Mouse (Mus musculus): Measurements from ENCODE around the gene Ncapd2. TPM values are rescaled to one million over a fixed set of nuclear protein-coding genes. Genes with fewer than 3 reads are reported as not detected.
A peak's percentile ranks its signal among the peaks of the same experiment; 100 is the strongest.

Ncapd2 gene
- total and polyA plus RNA-seq, 2 experiments from 2014 or later = 24.5 to 85.4 TPM

DNA sequence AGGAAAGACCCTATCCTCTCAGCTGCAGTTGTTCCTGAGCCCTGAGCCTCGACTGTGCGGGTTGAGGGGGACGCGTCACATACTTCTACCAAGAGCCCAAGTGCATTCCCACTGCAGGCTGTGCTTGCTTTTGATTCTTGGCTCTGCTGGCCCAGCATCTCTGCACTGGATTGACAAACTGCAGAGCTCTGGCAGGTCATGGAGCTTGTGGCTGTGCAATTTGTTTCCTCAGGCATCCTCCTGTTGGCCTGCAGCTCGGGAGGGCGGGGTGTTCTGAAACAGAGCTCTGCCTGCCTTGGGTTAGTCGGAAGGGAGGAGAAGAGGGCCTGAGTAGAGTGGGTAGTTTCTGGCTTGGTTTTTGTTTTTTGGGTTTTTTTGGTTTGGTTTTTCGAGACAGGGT is 49.1 kb downstream of the Ncapd2 start:
- Histone ChIP-seq H3K4me3 (ENCODE audit: low read depth, low read length) (no peak overlapping the region), H3K9me3 (replicated peaks; ENCODE audit: control insufficient read depth, low read length) (no peaks in the 10 kb centered on the region), H3K4me1 (ENCODE audit: control insufficient read depth, insufficient read depth) (peaks cover 18% of the 10 kb centered on the region), H3K36me3 (replicated peaks; ENCODE audit: control insufficient read depth, insufficient read depth, low read length) (peaks cover 51% of the 10 kb centered on the region), H3K27me3 (ENCODE audit: control insufficient read depth, insufficient read depth, low read length) (no peaks in the 10 kb centered on the region), H3K27ac (ENCODE audit: low read depth) (no peak overlapping the region), H3K9ac (replicated peaks; ENCODE audit: low read depth, low read length) (no peak overlapping the region), H3K4me2 (ENCODE audit: low read depth, low read length) (no peak overlapping the region)
- ATAC-seq (ENCODE audit: insufficient read depth, low read depth) (no peak), DNase-seq (ENCODE audit: low spot score) (no peak)
- TF ChIP-seq CTCF (IDR thresholded peaks at IDR 0.05; ENCODE audit: low read depth) (no peak), EP300 (IDR thresholded peaks at IDR 0.05; ENCODE audit: low read depth) (no peak)
- 88% methylated on average over 8 of the region's 8 CpGs for WGBS

DNA sequence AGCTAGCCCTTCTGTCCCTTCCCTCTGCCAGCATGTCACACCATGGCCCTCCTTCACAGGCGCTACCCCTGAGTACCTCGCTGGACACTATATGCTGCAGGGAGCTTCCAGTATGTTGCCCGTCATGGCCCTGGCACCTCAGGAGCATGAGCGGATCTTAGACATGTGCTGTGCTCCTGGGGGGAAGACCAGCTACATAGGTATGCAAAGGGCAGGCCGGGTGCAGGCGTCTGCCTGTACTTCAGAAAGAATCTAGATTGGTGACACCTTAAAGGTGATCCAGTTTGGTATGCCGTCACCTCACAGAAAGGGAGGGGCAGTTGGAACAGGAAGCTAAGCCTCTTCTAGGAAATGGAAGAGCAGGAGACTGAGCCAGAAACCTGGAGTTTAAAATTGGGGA is 51.8 kb downstream of the Ncapd2 start:
- no peak for TF ChIP-seq EP300 (IDR thresholded peaks at IDR 0.05; ENCODE audit: low read depth)
- no peak for TF ChIP-seq CTCF (IDR thresholded peaks at IDR 0.05; ENCODE audit: low read depth)
- no peaks in the 10 kb centered on the region for H3K9me3 ChIP-seq (replicated peaks; ENCODE audit: control insufficient read depth, low read length)
- no peaks in the 10 kb centered on the region for H3K27me3 ChIP-seq (ENCODE audit: control insufficient read depth, insufficient read depth, low read length)
- no peak for ATAC-seq (ENCODE audit: insufficient read depth, low read depth)
- no peak for DNase-seq (ENCODE audit: low spot score)
- whole genome bisulfite sequencing = 87% methylated on average over 7 of the region's 7 CpGs
- no peaks in the 10 kb centered on the region for H3K4me1 ChIP-seq (ENCODE audit: control insufficient read depth, insufficient read depth)
- H3K4me3 ChIP-seq (ENCODE audit: low read depth, low read length) = no peak overlapping the region
- no peak overlapping the region for H3K9ac ChIP-seq (replicated peaks; ENCODE audit: low read depth, low read length)
- H3K27ac ChIP-seq (ENCODE audit: low read depth) = no peak overlapping the region
- H3K4me2 ChIP-seq (ENCODE audit: low read depth, low read length) = no peak overlapping the region
- H3K36me3 ChIP-seq (replicated peaks; ENCODE audit: control insufficient read depth, insufficient read depth, low read length) = peaks cover 77% of the 10 kb centered on the region

GRCm38 (mm10) chr6:125137002-125137671 is 54.4 kb downstream of the Ncapd2 start:
- no peak overlapping the region for H3K4me2 ChIP-seq (ENCODE audit: low read depth, low read length)
- peaks cover 6% of the 10 kb centered on the region; the same call in 1 of the 2 replicates for H3K4me1 ChIP-seq (ENCODE audit: control insufficient read depth, insufficient read depth)
- H3K36me3 ChIP-seq (replicated peaks; ENCODE audit: control insufficient read depth, insufficient read depth, low read length) = peaks cover 86% of the 10 kb centered on the region
- 87% methylated on average over 19 of the region's 19 CpGs for WGBS
- DNase-seq (ENCODE audit: low spot score) (no peak), ATAC-seq (ENCODE audit: insufficient read depth, low read depth) (no peak)
- peak; percentile 46 for TF ChIP-seq CTCF (IDR thresholded peaks at IDR 0.05; ENCODE audit: low read depth)
- no peak for TF ChIP-seq EP300 (IDR thresholded peaks at IDR 0.05; ENCODE audit: low read depth)
- H3K4me3 ChIP-seq (ENCODE audit: low read depth, low read length) = no peak overlapping the region
- H3K27ac ChIP-seq (ENCODE audit: low read depth) = no peak overlapping the region
- no peaks in the 10 kb centered on the region for H3K9me3 ChIP-seq (replicated peaks; ENCODE audit: control insufficient read depth, low read length)
- H3K9ac ChIP-seq (replicated peaks; ENCODE audit: low read depth, low read length) = no peak overlapping the region
- no peaks in the 10 kb centered on the region for H3K27me3 ChIP-seq (ENCODE audit: control insufficient read depth, insufficient read depth, low read length)

DNA sequence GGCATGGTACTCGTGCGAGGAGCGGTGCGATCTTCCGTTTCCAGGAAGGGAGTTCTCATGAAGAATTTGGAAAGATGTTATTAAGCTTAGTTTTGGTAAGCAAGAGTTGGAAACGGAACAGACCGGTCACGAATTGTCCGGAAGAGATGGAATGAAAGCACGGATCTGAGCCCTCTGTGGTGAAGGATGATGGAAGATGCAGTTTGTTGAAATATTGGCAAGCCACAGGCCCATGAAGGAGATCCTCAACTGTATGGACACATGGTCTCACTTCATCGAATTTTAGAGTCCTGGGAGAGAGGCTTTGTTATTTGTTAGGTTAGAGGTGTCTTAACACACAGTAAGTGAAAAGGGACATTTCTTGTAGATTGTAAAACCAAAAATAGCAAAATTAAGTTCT is 59.0 kb downstream of the Ncapd2 start:
- H3K4me3 ChIP-seq (ENCODE audit: low read depth, low read length) = peak overlapping the region; percentile 93
- no peak for TF ChIP-seq EP300 (IDR thresholded peaks at IDR 0.05; ENCODE audit: low read depth)
- H3K27ac ChIP-seq (ENCODE audit: low read depth) = no peak overlapping the region
- H3K9ac ChIP-seq (replicated peaks; ENCODE audit: low read depth, low read length) = peak overlapping the region; percentile 81
- H3K9me3 ChIP-seq (replicated peaks; ENCODE audit: control insufficient read depth, low read length) = no peaks in the 10 kb centered on the region
- H3K4me1 ChIP-seq (ENCODE audit: control insufficient read depth, insufficient read depth) = peaks cover 7% of the 10 kb centered on the region; the same call in 1 of the 2 replicates
- 2% methylated on average over 11 of the region's 11 CpGs for WGBS
- peaks cover 74% of the 10 kb centered on the region for H3K36me3 ChIP-seq (replicated peaks; ENCODE audit: control insufficient read depth, insufficient read depth, low read length)
- no peak for DNase-seq (ENCODE audit: low spot score)
- H3K27me3 ChIP-seq (ENCODE audit: control insufficient read depth, insufficient read depth, low read length) = no peaks in the 10 kb centered on the region
- no peak for ATAC-seq (ENCODE audit: insufficient read depth, low read depth)
- H3K4me2 ChIP-seq (ENCODE audit: low read depth, low read length) = peak overlapping the region; percentile 90

GRCm38 (mm10) chr6:125131302-125132156 is 60.0 kb downstream of the Ncapd2 start, which contains the start of gene Nop2:
TSS of gene Nop2 (plus strand) at chr6:125131909.
- Histone ChIP-seq H3K27me3 (ENCODE audit: control insufficient read depth, insufficient read depth, low read length) (no peaks in the 10 kb centered on the region), H3K4me2 (ENCODE audit: low read depth, low read length) (peak within 1 kb of the TSS; percentile 90), H3K27ac (ENCODE audit: low read depth) (peak within 1 kb of the TSS; percentile 79), H3K36me3 (replicated peaks; ENCODE audit: control insufficient read depth, insufficient read depth, low read length) (peaks cover 74% of the 10 kb centered on the region), H3K9me3 (replicated peaks; ENCODE audit: control insufficient read depth, low read length) (no peaks in the 10 kb centered on the region), H3K9ac (replicated peaks; ENCODE audit: low read depth, low read length) (peak within 1 kb of the TSS; percentile 81), H3K4me3 (ENCODE audit: low read depth, low read length) (peak within 1 kb of the TSS; percentile 93), H3K4me1 (ENCODE audit: control insufficient read depth, insufficient read depth) (peaks cover 7% of the 10 kb centered on the region; the same call in 1 of the 2 replicates)
- peak; percentile 97 for ATAC-seq (ENCODE audit: insufficient read depth, low read depth)
- TF ChIP-seq CTCF (IDR thresholded peaks at IDR 0.05; ENCODE audit: low read depth) = no peak
- no peak for TF ChIP-seq EP300 (IDR thresholded peaks at IDR 0.05; ENCODE audit: low read depth)
- under 1% methylated on average over 66 of the region's 66 CpGs for WGBS
- DNase-seq (ENCODE audit: low spot score) = peak; percentile 90

Data from heart, postnatal 0 days (tissue).